ENCODE assay signal across 10 mouse cellular contexts in the genomic region with DNA sequence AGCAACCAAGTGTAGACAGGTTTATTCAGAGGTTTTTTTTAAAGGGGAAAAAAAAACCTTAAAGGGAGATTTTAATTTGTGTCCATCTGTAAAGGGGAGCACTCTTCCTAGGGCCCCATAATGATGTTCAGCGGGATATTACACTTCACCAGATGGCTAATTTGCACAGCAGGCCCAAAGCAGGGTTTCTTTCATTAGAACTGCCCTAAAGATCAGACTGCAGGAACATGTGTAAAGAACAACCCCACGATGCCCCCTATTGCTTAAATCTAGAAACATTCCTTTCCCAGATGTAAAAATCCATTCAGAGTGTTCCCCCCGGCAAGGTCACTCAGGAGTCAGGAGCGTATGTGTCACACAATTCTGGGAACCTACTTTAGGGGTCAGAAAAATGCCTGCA.
DNase-seq lines count a peak whose midpoint lies in the region; ATAC-seq and TF ChIP-seq lines count a peak whose summit lies in the region.
"Had no signal": no experiment of that assay in that cellular context is flagged by ENCODE, and none has a peak within 500 bp of the region (broad histone marks: within the 10 kb centered on the region; RNA-seq: fewer than 3 reads in every experiment).

No protein-coding gene starts in this region.

- peak; percentile 64 for DNase-seq in lung, postnatal 0 days (ENCODE audit: low spot score)
- no peak for DNase-seq in lung, adult 18-20 months
- DNase-seq in brain, embryonic 18.5 days (ENCODE audit: low read depth, low spot score) = peak; percentile 16
- peak; percentile 10 for DNase-seq in hindbrain, embryonic 10.5 days (ENCODE audit: low spot score)
- peak; percentile 14 for DNase-seq in neural tube, embryonic 11.5 days (ENCODE audit: low spot score)
- no peak for DNase-seq in gastrocnemius, postnatal 4 days (ENCODE audit: low spot score in 2 of 2)
- DNase-seq in urinary bladder, adult 18-20 months (ENCODE audit: low spot score in 2 of 2) = no peak
- DNase-seq in urinary bladder, postnatal 4 days (ENCODE audit: low spot score in 2 of 2) = no peak
- DNase-seq: cerebellum, adult 18-20 months had no signal

- H3K9ac ChIP-seq in lung, postnatal 0 days (replicated peaks; ENCODE audit: low read depth) = no peak overlapping the region
- no peak overlapping the region for H3K9ac ChIP-seq in neural tube, embryonic 11.5 days (ENCODE audit: low read length)

- no peak overlapping the region for H3K4me2 ChIP-seq in lung, postnatal 0 days (replicated peaks; ENCODE audit: low read depth, low read length)
- no peak overlapping the region for H3K4me2 ChIP-seq in neural tube, embryonic 11.5 days (ENCODE audit: low read depth)

- no peak overlapping the region for H3K27ac ChIP-seq in lung, postnatal 0 days (ENCODE audit: low read length)
- H3K27ac ChIP-seq in hindbrain, embryonic 10.5 days = no peak overlapping the region
- no peak overlapping the region for H3K27ac ChIP-seq in neural tube, embryonic 11.5 days (ENCODE audit: low read depth, low read length)

- peak; percentile 26; the same call in 1 of the 2 replicates for ATAC-seq in lung, postnatal 0 days
- ATAC-seq in neural tube, embryonic 11.5 days (ENCODE audit: insufficient read depth, low FRiP score, low TSS enrichment) = no peak
- ATAC-seq: intestine, embryonic 16.5 days had no signal

- no peaks in the 10 kb centered on the region for H3K27me3 ChIP-seq in lung, postnatal 0 days (replicated peaks; ENCODE audit: insufficient read depth, low read length)
- no peaks in the 10 kb centered on the region for H3K27me3 ChIP-seq in hindbrain, embryonic 10.5 days (ENCODE audit: insufficient read depth, poor library complexity, severe bottlenecking)
- no peaks in the 10 kb centered on the region for H3K27me3 ChIP-seq in neural tube, embryonic 11.5 days (ENCODE audit: control insufficient read depth, insufficient read depth, low read length)

- H3K9me3 ChIP-seq in lung, postnatal 0 days (ENCODE audit: low read length) = no peaks in the 10 kb centered on the region
- H3K9me3 ChIP-seq in hindbrain, embryonic 10.5 days = no peaks in the 10 kb centered on the region
- H3K9me3 ChIP-seq in neural tube, embryonic 11.5 days (ENCODE audit: control insufficient read depth, low read length) = no peaks in the 10 kb centered on the region

- TF ChIP-seq EP300 in lung, postnatal 0 days (IDR thresholded peaks at IDR 0.05) = peak; percentile 60

- no peak overlapping the region for H3K4me3 ChIP-seq in lung, postnatal 0 days (ENCODE audit: low read depth, low read length)
- H3K4me3 ChIP-seq in hindbrain, embryonic 10.5 days = no peak overlapping the region
- no peak overlapping the region for H3K4me3 ChIP-seq in neural tube, embryonic 11.5 days (ENCODE audit: low read depth, low read length)

- TF ChIP-seq CTCF in lung, postnatal 0 days (IDR thresholded peaks at IDR 0.05) = no peak

- H3K36me3 ChIP-seq in lung, postnatal 0 days (ENCODE audit: insufficient read depth, low read length) = no peaks in the 10 kb centered on the region
- H3K36me3 ChIP-seq in hindbrain, embryonic 10.5 days = no peaks in the 10 kb centered on the region
- no peaks in the 10 kb centered on the region for H3K36me3 ChIP-seq in neural tube, embryonic 11.5 days (ENCODE audit: control insufficient read depth, insufficient read depth, low read length)

- 42% methylated on average over 4 of the region's 4 CpGs for WGBS in lung, postnatal 0 days
- WGBS in hindbrain, embryonic 10.5 days = 21% methylated on average over 4 of the region's 4 CpGs
- WGBS in neural tube, embryonic 11.5 days = 8% methylated on average over 4 of the region's 4 CpGs

- no peaks in the 10 kb centered on the region for H3K4me1 ChIP-seq in lung, postnatal 0 days (ENCODE audit: insufficient read depth, low read depth, low read length)
- H3K4me1 ChIP-seq in hindbrain, embryonic 10.5 days (replicated peaks) = peaks cover 18% of the 10 kb centered on the region
- peaks cover 13% of the 10 kb centered on the region for H3K4me1 ChIP-seq in neural tube, embryonic 11.5 days (ENCODE audit: control insufficient read depth, insufficient read depth, low read length)

Comparison
In these comparisons a context has a peak if more than half of its experiments do, and no peak if none do; other contexts are left out.
1. DNase-seq: peak in lung, postnatal 0 days (single experiment), brain, embryonic 18.5 days (single experiment), hindbrain, embryonic 10.5 days (single experiment) and neural tube, embryonic 11.5 days (single experiment); none in lung, adult 18-20 months (0 of 2), gastrocnemius, postnatal 4 days (0 of 2), urinary bladder, adult 18-20 months (0 of 2) and urinary bladder, postnatal 4 days (0 of 2).